Mouse (Mus musculus): ENCODE results near the gene Aaas. TPM values are rescaled to one million over a fixed set of nuclear protein-coding genes. Genes with fewer than 3 reads are reported as not detected.
"Not testable (repeated sequence)": the region's sequence is repeated elsewhere in the genome, so short reads cannot be mapped to it uniquely, and the experiment has no call there.

The Aaas gene
- total RNA-seq, 2 experiments from 2014 or later: 15.5 to 18.3 TPM

DNA sequence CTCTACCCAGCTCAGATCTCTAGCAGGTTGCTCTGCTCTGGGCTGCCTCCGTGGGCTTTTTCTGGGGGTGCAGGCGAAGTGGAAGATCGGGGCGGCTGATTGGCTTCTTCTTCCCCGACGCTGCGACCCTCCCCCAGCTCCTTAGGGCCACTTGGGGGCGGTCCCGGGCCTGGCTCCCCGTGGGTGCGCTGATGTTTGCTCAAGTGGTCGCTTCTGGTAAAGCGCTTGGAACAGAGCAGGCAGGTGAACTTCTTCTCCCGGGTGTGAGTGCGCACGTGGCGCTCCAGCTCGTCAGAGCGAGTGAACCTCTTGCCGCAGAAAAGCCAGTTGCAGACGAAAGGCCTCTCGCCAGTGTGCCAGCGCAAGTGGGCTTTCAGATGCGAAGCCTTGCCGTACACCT lies 7.6 kb upstream of the Aaas start:
- DNase-seq (ENCODE audit: low spot score in 2 of 2): no peak

DNA sequence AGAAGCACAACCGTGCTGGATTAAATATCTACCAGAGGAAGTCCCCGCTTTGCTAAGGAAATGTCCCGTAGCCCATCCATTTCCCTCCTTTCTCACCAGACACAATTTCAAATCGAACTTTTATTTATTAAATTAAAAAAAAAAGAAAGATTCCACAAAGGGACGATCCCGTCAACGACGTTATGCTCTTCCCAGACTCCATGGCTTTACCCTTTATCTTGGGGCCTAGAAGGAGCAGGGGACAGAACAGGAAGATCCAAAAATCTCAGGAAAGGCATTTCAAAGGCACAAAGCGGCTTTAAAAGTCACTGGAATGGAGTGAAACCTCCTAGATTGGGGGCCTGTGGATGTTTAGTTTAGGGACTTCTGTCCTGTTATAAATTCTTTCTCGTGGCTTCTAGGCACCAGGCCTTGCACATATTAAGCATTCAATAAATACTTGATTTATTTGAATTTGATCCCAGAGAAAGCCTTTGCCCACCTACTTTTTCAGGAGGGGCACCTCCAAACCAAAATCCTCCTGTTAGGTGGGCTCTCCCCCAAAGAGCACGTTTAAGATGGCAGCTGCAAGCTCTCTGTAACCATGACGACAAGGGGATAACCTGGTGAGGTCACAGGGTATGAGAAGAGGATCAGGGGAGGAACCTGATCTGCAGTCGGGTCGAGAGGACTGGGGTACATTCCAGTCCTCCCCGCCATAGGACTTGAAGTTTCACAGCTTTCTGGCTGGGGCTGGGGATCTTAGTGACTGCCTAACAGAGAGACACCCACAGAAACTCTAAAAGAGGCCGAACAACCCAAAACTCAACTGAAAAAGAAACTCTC lies 6.1 kb upstream of the Aaas start:
- no peak for DNase-seq (ENCODE audit: low spot score in 2 of 2)

DNA sequence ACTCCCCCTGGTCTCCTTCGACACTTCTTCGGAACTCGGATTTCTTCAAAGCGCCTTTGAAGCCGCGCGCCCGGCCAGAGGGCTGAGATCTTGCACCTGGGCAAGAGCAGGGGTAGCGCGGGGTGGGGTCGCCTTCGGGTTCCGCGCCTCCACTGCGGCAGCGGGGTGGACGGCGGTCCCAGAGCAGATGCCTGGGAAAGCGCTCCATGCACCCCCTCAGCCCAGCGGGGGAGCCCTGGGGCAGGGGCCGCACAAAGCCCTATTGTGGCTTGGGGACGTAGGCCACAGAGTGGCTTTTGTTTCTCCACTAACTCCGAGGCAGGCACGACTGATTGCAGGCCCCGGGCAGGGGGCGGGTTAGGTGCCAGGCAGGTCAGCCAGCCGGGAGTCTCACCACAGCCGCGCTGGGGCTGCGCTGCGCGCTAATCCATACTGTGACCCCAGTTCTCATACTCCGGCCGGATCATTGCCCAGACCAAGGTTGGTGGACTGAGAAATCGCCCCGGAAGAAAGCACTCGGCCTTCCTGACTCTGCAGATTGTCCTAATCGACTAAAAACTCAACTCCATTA lies 5.4 kb upstream of the Aaas start:
- DNase-seq (ENCODE audit: low spot score in 2 of 2): peak in 1 of 2 experiments; percentile 36

DNA sequence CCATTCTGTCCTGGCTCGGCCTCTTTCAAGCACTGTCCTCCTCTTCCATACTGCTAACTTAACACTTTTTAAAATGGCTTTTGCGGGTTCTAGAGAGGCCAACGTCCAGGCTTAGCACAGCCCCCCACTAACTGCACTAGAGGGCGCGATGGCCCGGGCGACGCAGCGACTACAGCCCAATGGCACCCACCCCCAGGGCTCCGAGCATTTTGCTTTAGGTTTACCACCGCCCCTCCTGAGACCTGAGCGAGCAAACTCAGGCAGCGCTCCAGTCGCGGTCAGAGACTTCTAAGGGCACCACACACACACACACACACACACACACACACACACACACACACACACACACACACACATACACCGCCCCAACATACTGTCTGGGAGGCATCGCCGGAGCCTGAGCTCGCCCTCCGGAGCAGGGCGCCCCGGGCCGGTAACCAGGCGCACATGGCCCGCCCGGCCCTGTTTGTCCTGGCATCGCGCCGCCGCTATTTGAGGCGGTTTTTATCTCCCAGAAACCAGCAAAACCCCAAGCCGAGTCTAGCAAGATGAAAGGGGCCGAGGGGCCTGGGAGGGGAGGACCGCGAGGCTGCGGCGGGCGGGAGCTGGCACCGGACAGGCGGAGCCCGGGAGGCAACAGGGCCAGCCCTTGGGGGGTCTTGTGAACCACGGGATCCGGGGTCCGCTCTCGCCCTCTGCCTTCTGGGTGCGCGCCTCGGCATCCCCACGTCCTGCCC lies 4.7 kb upstream of the Aaas start:
- no peak for DNase-seq (ENCODE audit: low spot score in 2 of 2)

DNA sequence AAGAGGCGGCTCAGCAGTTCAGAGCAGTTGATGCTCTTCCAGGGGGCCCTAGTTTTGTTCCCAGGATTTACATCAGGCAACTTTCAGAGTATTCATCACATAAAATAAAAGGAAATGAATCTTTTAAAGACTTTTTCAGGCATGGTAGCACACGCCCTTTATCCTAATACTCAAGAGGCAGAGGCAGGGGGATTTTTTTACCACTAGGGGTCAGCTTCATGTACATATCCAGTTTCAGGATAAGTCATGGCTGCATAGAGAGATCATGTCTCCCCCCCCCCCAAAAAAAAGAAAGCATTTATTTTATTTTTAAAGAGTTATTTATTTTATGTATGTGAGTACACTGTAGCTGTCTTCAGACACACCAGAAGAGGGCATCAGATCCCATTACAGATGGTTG lies 3.4 kb upstream of the Aaas start:
- no peak for DNase-seq (ENCODE audit: low spot score in 2 of 2)

DNA sequence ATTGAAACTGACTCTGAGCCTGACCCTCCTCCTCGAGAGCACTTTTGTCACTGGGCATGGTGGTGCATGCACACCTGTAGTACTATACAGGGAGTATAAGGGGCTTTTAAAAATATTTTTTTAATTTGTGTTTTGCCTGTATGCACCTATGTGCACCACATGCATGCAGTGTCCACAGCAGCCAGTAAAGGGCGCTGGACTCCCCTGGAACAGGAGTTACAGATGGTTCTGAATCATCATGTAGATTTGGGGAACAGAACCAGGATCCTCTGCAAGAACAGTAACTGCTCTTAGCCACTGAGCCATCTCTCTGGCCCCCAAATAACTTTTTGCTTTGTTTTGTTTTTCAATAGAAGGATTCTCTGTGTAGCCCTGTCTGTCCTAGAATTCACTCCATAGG lies 1.6 kb upstream of the Aaas start:
- DNase-seq (ENCODE audit: low spot score in 2 of 2): no peak

DNA sequence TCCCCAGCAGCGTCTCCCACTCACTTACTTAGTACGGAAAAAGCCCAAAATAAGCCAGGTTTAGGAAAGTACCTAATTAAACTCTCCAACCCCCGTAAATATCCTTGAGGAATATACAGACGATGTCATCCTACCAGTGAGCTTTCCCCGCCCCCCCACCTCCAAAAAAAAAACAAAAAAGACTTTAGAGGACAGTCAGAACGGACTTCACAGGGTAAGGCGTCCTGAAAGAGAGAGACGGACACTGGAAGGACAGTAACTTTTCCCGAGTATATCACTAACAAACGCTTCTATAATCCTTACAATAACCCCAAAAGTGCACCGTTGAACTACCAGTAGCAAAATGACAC lies 346 bp upstream of the Aaas start:
- no peak for DNase-seq (ENCODE audit: low spot score in 2 of 2)

DNA sequence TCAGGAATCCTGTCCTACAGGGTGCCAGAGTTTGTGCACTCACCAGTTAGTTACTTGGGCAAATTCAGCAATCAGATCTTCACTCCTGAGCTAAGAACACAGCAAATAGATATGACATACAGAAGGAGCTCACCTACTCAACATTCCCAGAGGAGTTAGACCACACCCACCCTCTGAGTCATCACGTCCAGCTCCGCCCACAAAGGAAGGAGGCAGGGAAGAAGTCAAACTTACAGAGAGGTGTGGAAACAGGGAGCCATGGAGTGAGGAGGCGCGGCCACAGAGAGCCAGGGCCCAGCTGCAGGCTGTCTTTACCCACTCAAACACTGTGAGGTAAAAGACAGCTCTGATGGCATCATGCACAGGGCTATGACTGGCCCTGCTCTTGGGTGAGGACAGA lies 4.1 kb downstream of the Aaas start:
- DNase-seq (ENCODE audit: low spot score in 2 of 2): no peak

DNA sequence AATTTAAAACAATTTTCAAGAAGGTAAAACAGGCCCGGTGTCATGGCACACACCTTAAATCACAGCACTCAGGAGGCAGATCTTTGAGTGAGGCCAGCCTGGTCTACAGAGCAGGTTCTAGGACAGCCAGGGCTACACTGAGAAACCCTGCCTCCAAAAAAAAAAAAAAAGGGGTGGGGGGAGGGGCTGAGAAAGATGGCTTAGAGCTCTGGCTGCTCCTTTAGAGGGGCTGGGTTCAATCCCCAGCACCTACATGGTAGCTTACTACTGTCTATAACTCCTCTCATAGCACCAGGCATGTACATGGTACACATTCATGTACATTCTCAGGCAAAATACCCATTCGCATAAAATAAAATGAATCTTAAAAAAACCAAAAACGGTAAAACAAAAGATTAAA lies 6.1 kb downstream of the Aaas start:
- no peak for DNase-seq (ENCODE audit: low spot score in 2 of 2)

DNA sequence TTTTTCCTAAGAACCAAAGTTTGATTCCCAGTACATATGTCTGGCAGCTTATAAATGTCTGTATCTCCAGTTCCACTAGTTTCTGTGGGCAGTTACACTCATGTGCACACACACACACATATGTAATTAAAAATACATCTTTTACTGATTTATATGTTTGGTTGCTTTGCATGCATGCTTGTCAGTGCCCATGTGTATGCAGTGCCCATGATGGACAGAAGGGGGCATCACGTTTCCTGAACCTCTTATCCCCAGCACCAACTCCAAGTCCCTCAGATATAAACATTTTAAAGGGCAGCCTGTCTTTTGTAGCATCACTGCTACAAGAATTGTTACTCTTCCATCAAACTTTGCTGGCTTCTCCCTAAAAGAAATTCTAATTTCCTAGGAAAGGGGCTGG lies 9.0 kb downstream of the Aaas start:
- DNase-seq (ENCODE audit: low spot score in 2 of 2): peak; percentile 28 to 50

DNA sequence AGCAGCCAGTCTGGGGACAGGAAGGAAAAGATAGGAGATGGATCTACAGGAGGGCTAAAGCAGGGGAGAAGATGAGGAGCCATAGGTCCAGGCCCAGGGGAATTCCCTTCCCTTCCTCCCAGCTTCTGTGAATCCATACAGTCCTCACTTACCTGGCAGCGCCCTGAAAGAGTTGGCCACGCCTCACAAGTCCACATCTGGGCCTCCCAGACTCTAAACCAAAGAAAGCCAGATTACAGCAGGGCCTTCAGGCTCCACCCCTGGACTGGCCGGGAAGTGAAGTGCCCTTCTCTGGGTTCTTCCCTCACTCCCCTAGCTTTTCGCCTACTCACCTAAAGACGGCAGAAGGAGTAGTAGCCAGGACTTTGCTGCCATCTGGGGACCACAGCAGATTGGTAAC lies 11.0 kb downstream of the Aaas start:
- no peak for DNase-seq (ENCODE audit: low spot score in 2 of 2)

DNA sequence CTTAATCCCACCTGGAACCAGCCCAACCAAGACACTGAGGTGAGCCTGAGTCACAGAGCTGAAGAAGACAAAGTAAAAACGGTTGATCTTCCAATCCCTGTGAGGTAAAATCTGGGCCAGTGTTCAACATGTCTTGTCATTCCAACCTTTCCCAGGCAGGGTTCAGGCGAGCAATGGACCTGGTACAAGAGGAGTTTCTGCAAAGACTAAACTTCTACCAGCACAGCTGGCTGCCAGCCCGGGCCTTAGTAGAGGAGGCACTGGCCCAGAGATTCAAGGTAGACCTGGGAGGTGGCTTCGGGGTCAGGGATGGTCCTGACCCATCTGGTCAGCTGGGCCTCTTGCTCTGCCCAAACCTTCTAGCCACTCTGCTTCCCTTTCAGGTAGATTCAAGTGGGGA lies 13.6 kb downstream of the Aaas start:
- DNase-seq (ENCODE audit: low spot score in 2 of 2): no peak

DNA sequence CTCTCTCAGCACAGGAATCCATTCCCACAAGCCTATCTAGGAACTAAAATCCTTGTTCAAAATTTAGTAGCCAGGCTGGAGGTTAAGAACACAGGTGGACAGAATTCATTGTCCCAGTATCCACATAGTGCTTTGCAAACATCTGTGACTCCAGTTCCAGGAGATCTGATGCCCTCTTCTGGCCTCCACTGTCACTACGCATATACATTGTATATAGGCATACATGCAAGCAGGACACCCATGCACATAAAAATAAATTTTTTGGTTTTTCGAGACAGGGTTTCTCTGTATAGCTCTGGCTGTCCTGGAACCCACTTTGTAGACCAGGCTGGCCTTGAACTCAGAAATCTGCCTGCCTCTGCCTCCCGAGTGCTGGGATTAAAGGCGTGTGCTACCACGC lies 14.6 kb downstream of the Aaas start:
- not testable (repeated sequence) for DNase-seq (ENCODE audit: low spot score in 2 of 2)

DNA sequence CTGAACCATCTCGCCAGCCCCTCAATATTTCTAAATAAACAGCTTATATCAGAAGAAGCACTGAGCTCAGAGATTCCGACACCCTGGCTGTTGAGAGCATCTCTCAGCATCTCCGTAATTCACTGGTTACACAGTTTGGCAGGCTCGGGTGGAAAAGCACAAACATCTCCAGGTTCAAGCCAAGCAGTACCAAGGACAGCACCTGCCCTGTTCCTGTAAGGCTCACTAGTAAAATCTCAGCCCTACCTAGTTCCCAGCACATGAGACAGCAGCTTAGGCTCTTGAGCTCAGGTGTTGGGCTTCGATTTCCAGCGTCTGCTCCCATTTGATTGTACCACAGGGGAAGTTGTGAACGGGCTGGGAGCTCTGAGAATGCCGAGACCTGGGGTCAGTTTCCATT lies 15.3 kb downstream of the Aaas start:
- no peak for DNase-seq (ENCODE audit: low spot score in 2 of 2)

DNA sequence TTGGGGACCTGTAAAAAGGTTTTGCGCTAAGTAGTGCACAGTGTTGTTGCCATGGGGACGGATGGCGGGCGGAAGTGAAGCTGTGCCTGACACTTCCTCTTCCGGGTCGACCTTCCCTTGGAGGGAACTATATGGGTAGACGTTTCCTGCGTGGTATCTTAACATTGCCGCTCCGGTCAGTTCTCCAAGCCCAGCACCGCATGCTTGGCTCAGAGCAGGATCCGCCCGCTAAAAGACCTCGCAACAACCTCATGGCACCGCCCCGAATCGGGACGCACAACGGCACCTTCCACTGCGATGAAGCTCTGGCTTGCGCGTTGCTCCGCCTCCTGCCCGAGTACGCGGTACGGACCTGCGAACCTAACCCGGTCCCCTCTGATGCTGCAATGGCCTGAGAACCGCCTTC lies 19.0 kb downstream of the Aaas start, which contains the start of gene Myg1:
Gene Myg1 (plus strand): TSS at position 100 of the 406 bp plus-strand sequence.
- peak; percentile 81 to 86 for DNase-seq (ENCODE audit: low spot score in 2 of 2)

DNA sequence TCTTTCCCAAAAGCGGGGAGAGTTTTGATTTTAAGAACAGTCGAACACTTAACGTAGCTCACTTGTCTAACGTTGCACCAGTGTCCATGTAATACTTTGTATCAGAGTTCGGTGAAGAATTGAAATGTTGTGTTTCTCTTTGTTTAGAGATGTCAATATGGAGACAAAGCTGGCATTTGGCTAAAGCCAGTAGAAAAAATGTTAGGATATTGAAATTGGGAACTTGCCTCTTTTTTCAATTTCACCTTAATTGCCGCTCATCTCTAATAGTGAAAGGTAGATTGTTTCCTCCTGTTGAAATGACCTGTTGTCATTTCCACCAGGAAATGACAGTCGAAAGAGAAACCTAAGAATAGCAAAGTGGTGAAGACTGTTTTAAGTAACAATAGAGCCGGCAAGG lies 23.7 kb downstream of the Aaas start:
- DNase-seq (ENCODE audit: low spot score in 2 of 2): no peak

DNA sequence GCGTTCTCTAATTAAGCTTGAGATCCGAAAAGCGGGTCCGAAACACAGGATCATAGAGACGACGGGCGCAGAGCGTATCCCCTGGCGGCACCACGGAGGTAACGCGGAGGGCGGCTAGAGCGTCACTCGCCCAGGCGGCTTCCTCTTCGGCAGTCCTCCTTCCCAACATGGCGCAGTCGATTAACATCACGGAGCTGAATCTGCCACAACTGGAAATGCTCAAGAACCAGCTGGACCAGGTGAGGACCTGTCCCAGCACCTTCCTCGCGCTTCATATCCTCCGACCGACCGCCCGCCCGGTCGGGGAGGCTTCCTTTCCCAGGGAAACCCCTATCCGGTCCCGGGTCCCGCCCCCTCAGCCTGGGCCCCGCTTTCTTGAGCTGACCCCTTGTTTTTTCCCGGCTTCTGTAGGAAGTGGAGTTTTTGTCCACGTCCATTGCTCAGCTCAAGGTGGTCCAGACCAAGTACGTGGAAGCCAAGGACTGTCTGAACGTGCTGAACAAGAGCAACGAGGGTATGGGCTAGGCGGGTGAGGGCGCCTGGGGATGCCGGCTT lies 24.5 kb downstream of the Aaas start, which contains the start of gene Pfdn5:
Gene Pfdn5 (plus strand): TSS at position 95 of the 555 bp plus-strand sequence.
- DNase-seq (ENCODE audit: low spot score in 2 of 2): peak; percentile 86 to 90

DNA sequence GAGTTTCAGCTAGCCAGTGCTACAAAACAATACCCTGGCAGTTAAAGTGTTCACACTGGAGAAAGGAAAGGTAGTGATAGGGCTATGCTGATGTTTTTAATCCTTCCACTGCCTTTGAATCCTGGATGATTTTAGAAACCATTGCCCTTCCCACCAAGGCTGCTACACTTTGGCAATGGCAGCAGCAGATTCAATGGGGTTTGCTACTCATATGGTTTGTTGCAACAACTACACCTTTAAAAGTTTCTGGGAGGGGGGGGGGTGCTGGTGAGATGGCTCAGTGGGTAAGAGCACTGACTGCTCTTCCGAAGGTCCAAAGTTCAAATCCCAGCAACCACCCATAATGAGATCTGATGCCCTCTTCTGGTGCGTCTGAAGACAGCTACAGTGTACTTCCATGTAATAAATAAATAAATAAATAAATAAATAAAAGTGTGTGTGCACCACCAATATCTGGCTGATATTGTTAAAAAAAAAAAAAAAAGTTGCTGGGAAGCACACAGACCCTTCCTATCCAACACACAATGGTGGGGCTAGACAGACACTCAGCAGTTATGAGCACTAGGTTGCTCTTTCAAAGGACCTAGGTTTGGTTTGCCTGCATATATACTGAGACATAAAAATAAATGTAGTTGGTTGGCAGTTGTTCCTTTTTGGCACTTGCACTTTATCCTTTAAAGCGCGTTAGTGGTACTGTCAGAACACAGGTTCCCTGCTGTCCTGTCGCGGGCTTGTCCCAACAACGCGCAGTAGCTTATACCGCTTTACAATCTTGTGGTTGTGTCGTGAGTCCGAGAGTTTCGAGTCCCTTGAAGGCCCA lies 25.7 kb downstream of the Aaas start:
- no peak for DNase-seq (ENCODE audit: low spot score in 2 of 2)

DNA sequence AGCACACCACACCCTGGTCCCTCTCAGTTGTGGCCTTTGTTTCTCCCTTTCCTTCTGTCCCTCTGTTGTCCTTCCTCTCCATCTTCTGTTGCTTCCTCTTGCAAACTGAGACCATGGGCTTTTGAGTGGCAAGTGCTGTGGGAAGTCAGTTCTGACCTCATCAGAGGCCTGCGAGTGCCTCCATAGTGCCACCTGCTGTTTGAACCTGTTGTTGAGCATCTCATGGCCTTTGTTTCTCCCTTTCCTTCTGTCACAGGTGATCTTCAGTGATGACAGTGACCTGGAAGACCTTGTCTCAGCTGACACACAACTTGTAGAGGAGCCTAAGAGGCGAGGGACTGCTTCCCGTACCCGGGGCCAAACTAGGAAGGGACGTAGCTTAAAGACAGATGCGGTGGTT lies 34.3 kb downstream of the Aaas start:
- DNase-seq (ENCODE audit: low spot score in 2 of 2): peak; percentile 58 to 74

DNA sequence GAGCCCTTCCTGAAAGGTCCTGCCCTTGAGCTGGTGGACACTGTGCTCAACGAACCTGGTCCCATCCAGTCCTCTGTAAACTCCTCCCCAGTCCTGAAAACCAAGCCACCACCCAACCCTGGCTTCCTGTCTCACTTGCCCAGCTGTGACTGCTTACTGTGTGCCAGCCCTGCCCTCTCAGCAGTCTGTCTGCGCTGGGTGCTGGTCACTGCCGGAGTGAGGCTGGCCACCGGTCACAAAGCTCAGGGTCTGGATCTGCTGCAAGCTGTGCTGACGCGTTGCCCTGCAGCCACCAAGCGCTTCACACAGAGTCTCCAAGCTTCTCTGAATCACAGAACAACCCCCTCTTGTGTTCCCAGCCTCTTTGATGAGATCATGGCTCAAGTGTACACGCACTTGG lies 35.3 kb downstream of the Aaas start:
- DNase-seq (ENCODE audit: low spot score in 2 of 2): no peak

DNA sequence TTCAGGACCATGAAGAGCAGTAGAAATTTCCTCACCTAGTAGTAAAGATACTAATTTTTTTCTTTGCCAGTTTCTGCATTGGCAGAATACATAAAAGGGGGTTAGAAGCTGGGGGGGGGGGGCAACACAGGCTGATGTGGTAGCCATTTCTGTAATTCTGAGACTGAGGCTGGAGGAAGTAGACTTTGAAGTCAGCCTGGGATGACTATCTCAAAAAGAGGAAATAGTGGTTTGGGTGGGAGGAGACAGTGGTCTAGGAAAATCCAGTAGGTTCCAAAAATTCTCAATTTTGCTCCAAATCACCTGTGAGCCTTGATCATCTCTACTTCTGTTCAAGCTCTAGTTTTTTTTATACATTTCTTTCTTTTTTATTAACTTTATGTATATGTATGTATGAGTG lies 39.1 kb downstream of the Aaas start:
- no peak for DNase-seq (ENCODE audit: low spot score in 2 of 2)
